Mouse (Mus musculus): ENCODE measurements around the gene C2. TPM values are rescaled to one million over a fixed set of nuclear protein-coding genes. Genes with fewer than 3 reads are reported as not detected.
A peak's percentile ranks its signal among the peaks of the same experiment; 100 is the strongest.
"Not testable (repeated sequence)": the region's sequence is repeated elsewhere in the genome, so short reads cannot be mapped to it uniquely, and the experiment has no call there.

C2 gene
- polyA plus RNA-seq, 1 experiment = 10.8 TPM

GRCm38 (mm10) chr17:34837464-34838324 lies 60.4 kb downstream of the C2 start:
- no peak for TF ChIP-seq EP300 (IDR thresholded peaks at IDR 0.05; ENCODE audit: insufficient read depth, low read depth, low read length)
- peak overlapping the region; percentile 74 for H3K4me3 ChIP-seq (ENCODE audit: low read depth, low read length)
- no peaks in the 10 kb centered on the region for H3K27me3 ChIP-seq (ENCODE audit: control insufficient read depth, insufficient read depth, low read length, poor library complexity, severe bottlenecking)
- H3K36me3 ChIP-seq (ENCODE audit: control insufficient read depth, insufficient read depth, low read length, poor library complexity, severe bottlenecking) = peaks cover 3% of the 10 kb centered on the region; the same call in 1 of the 2 replicates
- H3K9me3 ChIP-seq (replicated peaks; ENCODE audit: control insufficient read depth, insufficient read depth, low read length, poor library complexity, severe bottlenecking) = no peaks in the 10 kb centered on the region
- peak overlapping the region; percentile 41 for H3K9ac ChIP-seq (ENCODE audit: low read depth, poor library complexity, severe bottlenecking)
- H3K27ac ChIP-seq (ENCODE audit: insufficient read depth, low read length) = no peak overlapping the region
- H3K4me1 ChIP-seq (ENCODE audit: control insufficient read depth, insufficient read depth, low read length) = no peaks in the 10 kb centered on the region

- Histone ChIP-seq H3K9ac (ENCODE audit: low read depth, poor library complexity, severe bottlenecking) (peak within 1 kb of the TSS; percentile 41), H3K27me3 (ENCODE audit: control insufficient read depth, insufficient read depth, low read length, poor library complexity, severe bottlenecking) (no peaks in the 10 kb centered on the region), H3K36me3 (ENCODE audit: control insufficient read depth, insufficient read depth, low read length, poor library complexity, severe bottlenecking) (peaks cover 3% of the 10 kb centered on the region; the same call in 1 of the 2 replicates), H3K9me3 (replicated peaks; ENCODE audit: control insufficient read depth, insufficient read depth, low read length, poor library complexity, severe bottlenecking) (no peaks in the 10 kb centered on the region), H3K4me3 (ENCODE audit: low read depth, low read length) (peak within 1 kb of the TSS; percentile 89), H3K27ac (ENCODE audit: insufficient read depth, low read length) (no peak within 1 kb of the TSS), H3K4me1 (ENCODE audit: control insufficient read depth, insufficient read depth, low read length) (no peaks in the 10 kb centered on the region)
- peak; percentile 34 for TF ChIP-seq POLR2A (IDR thresholded peaks at IDR 0.05; ENCODE audit: insufficient read depth, low read length)
- TF ChIP-seq CTCF (IDR thresholded peaks at IDR 0.05; ENCODE audit: low read depth, low read length) = no peak
These were observed 61.2 kb downstream of the C2 start, which contains the start of the genes Stk19 and Dxo for GRCm38 (mm10) chr17:34836856-34837221. Gene Stk19 (minus strand): TSS chr17:34836945. Gene Dxo (plus strand): TSS chr17:34837019.

GRCm38 (mm10) chr17:34836155-34836855 lies 61.8 kb downstream of the C2 start:
- H3K9ac ChIP-seq (ENCODE audit: low read depth, poor library complexity, severe bottlenecking) = peak overlapping the region; percentile 41
- peak overlapping the region; percentile 89 for H3K4me3 ChIP-seq (ENCODE audit: low read depth, low read length)
- H3K36me3 ChIP-seq (ENCODE audit: control insufficient read depth, insufficient read depth, low read length, poor library complexity, severe bottlenecking) = peaks cover 5% of the 10 kb centered on the region
- no peaks in the 10 kb centered on the region for H3K27me3 ChIP-seq (ENCODE audit: control insufficient read depth, insufficient read depth, low read length, poor library complexity, severe bottlenecking)
- TF ChIP-seq CTCF (IDR thresholded peaks at IDR 0.05; ENCODE audit: low read depth, low read length) = no peak
- no peak for TF ChIP-seq EP300 (IDR thresholded peaks at IDR 0.05; ENCODE audit: insufficient read depth, low read depth, low read length)
- no peak for TF ChIP-seq POLR2A (IDR thresholded peaks at IDR 0.05; ENCODE audit: insufficient read depth, low read length)
- peaks cover 1% of the 10 kb centered on the region; the same call in 1 of the 2 replicates for H3K9me3 ChIP-seq (replicated peaks; ENCODE audit: control insufficient read depth, insufficient read depth, low read length, poor library complexity, severe bottlenecking)
- no peak overlapping the region for H3K27ac ChIP-seq (ENCODE audit: insufficient read depth, low read length)
- H3K4me1 ChIP-seq (ENCODE audit: control insufficient read depth, insufficient read depth, low read length) = no peaks in the 10 kb centered on the region

GRCm38 (mm10) chr17:34830776-34831175 lies 67.3 kb downstream of the C2 start:
- not testable (repeated sequence) for H3K4me3 ChIP-seq (ENCODE audit: low read depth, low read length); H3K4me1 ChIP-seq (ENCODE audit: control insufficient read depth, insufficient read depth, low read length); H3K27me3 ChIP-seq (ENCODE audit: control insufficient read depth, insufficient read depth, low read length, poor library complexity, severe bottlenecking); H3K27ac ChIP-seq (ENCODE audit: insufficient read depth, low read length); H3K9ac ChIP-seq (ENCODE audit: low read depth, poor library complexity, severe bottlenecking)
- Histone ChIP-seq H3K9me3 (replicated peaks; ENCODE audit: control insufficient read depth, insufficient read depth, low read length, poor library complexity, severe bottlenecking) (peaks cover 18% of the 10 kb centered on the region), H3K36me3 (ENCODE audit: control insufficient read depth, insufficient read depth, low read length, poor library complexity, severe bottlenecking) (peaks cover 19% of the 10 kb centered on the region)

- Histone ChIP-seq H3K4me3 (ENCODE audit: low read depth, low read length) (no peak overlapping the region), H3K27me3 (ENCODE audit: control insufficient read depth, insufficient read depth, low read length, poor library complexity, severe bottlenecking) (no peaks in the 10 kb centered on the region), H3K36me3 (ENCODE audit: control insufficient read depth, insufficient read depth, low read length, poor library complexity, severe bottlenecking) (no peaks in the 10 kb centered on the region), H3K9me3 (replicated peaks; ENCODE audit: control insufficient read depth, insufficient read depth, low read length, poor library complexity, severe bottlenecking) (no peaks in the 10 kb centered on the region), H3K27ac (ENCODE audit: insufficient read depth, low read length) (no peak overlapping the region), H3K9ac (ENCODE audit: low read depth, poor library complexity, severe bottlenecking) (no peak overlapping the region), H3K4me1 (ENCODE audit: control insufficient read depth, insufficient read depth, low read length) (no peaks in the 10 kb centered on the region)
- TF ChIP-seq POLR2A (IDR thresholded peaks at IDR 0.05; ENCODE audit: insufficient read depth, low read length) (no peak), EP300 (IDR thresholded peaks at IDR 0.05; ENCODE audit: insufficient read depth, low read depth, low read length) (no peak), CTCF (IDR thresholded peaks at IDR 0.05; ENCODE audit: low read depth, low read length) (no peak)
These were observed 83.2 kb downstream of the C2 start for GRCm38 (mm10) chr17:34814818-34815370.

- not testable (repeated sequence) for H3K4me1 ChIP-seq (ENCODE audit: control insufficient read depth, insufficient read depth, low read length); H3K36me3 ChIP-seq (ENCODE audit: control insufficient read depth, insufficient read depth, low read length, poor library complexity, severe bottlenecking); H3K27me3 ChIP-seq (ENCODE audit: control insufficient read depth, insufficient read depth, low read length, poor library complexity, severe bottlenecking); H3K9me3 ChIP-seq (replicated peaks; ENCODE audit: control insufficient read depth, insufficient read depth, low read length, poor library complexity, severe bottlenecking); H3K27ac ChIP-seq (ENCODE audit: insufficient read depth, low read length); H3K4me3 ChIP-seq (ENCODE audit: low read depth, low read length); H3K9ac ChIP-seq (ENCODE audit: low read depth, poor library complexity, severe bottlenecking)
- TF ChIP-seq CTCF (IDR thresholded peaks at IDR 0.05; ENCODE audit: low read depth, low read length) = peak; percentile 75
These were observed 84.3 kb downstream of the C2 start for GRCm38 (mm10) chr17:34813747-34814146.

Other genes starting within 250 kb of the C2 start
- gene Tnxb, start 227.7 kb downstream of the C2 start, polyA plus RNA-seq (2011; ENCODE audit: insufficient read depth, insufficient read length, low read depth, missing spikeins) = 0.13 and 0.15 TPM in 2 replicates
- 0.12 and 0.23 TPM in 2 replicates for gene C4b, start 154.4 kb downstream of the C2 start, polyA plus RNA-seq (2011; ENCODE audit: insufficient read depth, insufficient read length, low read depth, missing spikeins)
- gene Cyp21a1, start 93.7 kb downstream of the C2 start, polyA plus RNA-seq (2011; ENCODE audit: insufficient read depth, insufficient read length, low read depth, missing spikeins) = not detected in 2 replicates
- gene Stk19, start 61.3 kb downstream of the C2 start, polyA plus RNA-seq (2011; ENCODE audit: insufficient read depth, insufficient read length, low read depth, missing spikeins) = 18.7 and 25.8 TPM in 2 replicates
- 22.6 and 24.5 TPM in 2 replicates for gene Dxo, start 61.2 kb downstream of the C2 start, polyA plus RNA-seq (2011; ENCODE audit: insufficient read depth, insufficient read length, low read depth, missing spikeins)
- gene Skiv2l, start 48.1 kb downstream of the C2 start, polyA plus RNA-seq (2011; ENCODE audit: insufficient read depth, insufficient read length, low read depth, missing spikeins) = 12.7 and 13.1 TPM in 2 replicates
- 53.0 and 63.6 TPM in 2 replicates for gene Nelfe, start 47.9 kb downstream of the C2 start, polyA plus RNA-seq (2011; ENCODE audit: insufficient read depth, insufficient read length, low read depth, missing spikeins)
- gene Cfb, start 35.7 kb downstream of the C2 start, polyA plus RNA-seq (2011; ENCODE audit: insufficient read depth, insufficient read length, low read depth, missing spikeins) = not detected in 2 replicates
- gene Zbtb12, start 18.8 kb downstream of the C2 start, polyA plus RNA-seq (2011; ENCODE audit: insufficient read depth, insufficient read length, low read depth, missing spikeins) = 22.8 and 24.7 TPM in 2 replicates
- gene Gm20547, start 16.2 kb downstream of the C2 start, polyA plus RNA-seq (2011; ENCODE audit: insufficient read depth, insufficient read length, low read depth, missing spikeins) = 0.41 TPM in 1 of 2 replicates, not detected in the other
- 60.9 and 75.4 TPM in 2 replicates for gene Ehmt2, start 204 bp upstream of the C2 start, polyA plus RNA-seq (2011; ENCODE audit: insufficient read depth, insufficient read length, low read depth, missing spikeins)
- gene Slc44a4, start 16.2 kb upstream of the C2 start, polyA plus RNA-seq (2011; ENCODE audit: insufficient read depth, insufficient read length, low read depth, missing spikeins) = 5.3 and 5.8 TPM in 2 replicates
- gene Neu1, start 33.0 kb upstream of the C2 start, polyA plus RNA-seq (2011; ENCODE audit: insufficient read depth, insufficient read length, low read depth, missing spikeins) = 13.6 and 15.1 TPM in 2 replicates
- 2.6 and 3.0 TPM in 2 replicates for gene Hspa1b, start 61.0 kb upstream of the C2 start, polyA plus RNA-seq (2011; ENCODE audit: insufficient read depth, insufficient read length, low read depth, missing spikeins)
- not detected in 2 replicates for gene Gm20481, start 71.6 kb upstream of the C2 start, polyA plus RNA-seq (2011; ENCODE audit: insufficient read depth, insufficient read length, low read depth, missing spikeins)
- gene Hspa1a, start 73.9 kb upstream of the C2 start, polyA plus RNA-seq (2011; ENCODE audit: insufficient read depth, insufficient read length, low read depth, missing spikeins) = 1.9 and 2.5 TPM in 2 replicates
- 0.25 TPM in 1 of 2 replicates, not detected in the other for gene Hspa1l, start 74.4 kb upstream of the C2 start, polyA plus RNA-seq (2011; ENCODE audit: insufficient read depth, insufficient read length, low read depth, missing spikeins)
- gene Lsm2, start 83.6 kb upstream of the C2 start, polyA plus RNA-seq (2011; ENCODE audit: insufficient read depth, insufficient read length, low read depth, missing spikeins) = 163 and 166 TPM in 2 replicates
- 108 and 123 TPM in 2 replicates for gene Vars, start 102.7 kb upstream of the C2 start, polyA plus RNA-seq (2011; ENCODE audit: insufficient read depth, insufficient read length, low read depth, missing spikeins)
- 0.30 and 0.33 TPM in 2 replicates for gene Vwa7, start 118.3 kb upstream of the C2 start, polyA plus RNA-seq (2011; ENCODE audit: insufficient read depth, insufficient read length, low read depth, missing spikeins)
- gene Sapcd1, start 129.8 kb upstream of the C2 start, polyA plus RNA-seq (2011; ENCODE audit: insufficient read depth, insufficient read length, low read depth, missing spikeins) = 1.7 and 3.9 TPM in 2 replicates
- gene Msh5, start 148.5 kb upstream of the C2 start, polyA plus RNA-seq (2011; ENCODE audit: insufficient read depth, insufficient read length, low read depth, missing spikeins) = 6.7 and 7.4 TPM in 2 replicates
- gene Clic1, start 151.7 kb upstream of the C2 start, polyA plus RNA-seq (2011; ENCODE audit: insufficient read depth, insufficient read length, low read depth, missing spikeins) = 173 and 182 TPM in 2 replicates
- 92.5 and 101 TPM in 2 replicates for gene Ddah2, start 160.8 kb upstream of the C2 start, polyA plus RNA-seq (2011; ENCODE audit: insufficient read depth, insufficient read length, low read depth, missing spikeins)
- 3.7 and 4.0 TPM in 2 replicates for gene Ly6g6c, start 167.1 kb upstream of the C2 start, polyA plus RNA-seq (2011; ENCODE audit: insufficient read depth, insufficient read length, low read depth, missing spikeins)
- 2.8 and 3.3 TPM in 2 replicates for gene Mpig6b, start 167.9 kb upstream of the C2 start, polyA plus RNA-seq (2011; ENCODE audit: insufficient read depth, insufficient read length, low read depth, missing spikeins)
- 27.5 and 31.2 TPM in 2 replicates for gene Ly6g6e, start 178.6 kb upstream of the C2 start, polyA plus RNA-seq (2011; ENCODE audit: insufficient read depth, insufficient read length, low read depth, missing spikeins)
- gene Ly6g6d, start 179.8 kb upstream of the C2 start, polyA plus RNA-seq (2011; ENCODE audit: insufficient read depth, insufficient read length, low read depth, missing spikeins) = 1.3 and 1.9 TPM in 2 replicates
- not detected in 2 replicates for gene Ly6g6f, start 187.3 kb upstream of the C2 start, polyA plus RNA-seq (2011; ENCODE audit: insufficient read depth, insufficient read length, low read depth, missing spikeins)
- 12.7 and 15.6 TPM in 2 replicates for gene Abhd16a, start 191.0 kb upstream of the C2 start, polyA plus RNA-seq (2011; ENCODE audit: insufficient read depth, insufficient read length, low read depth, missing spikeins)
- not detected in 2 replicates for gene Ly6g5c, start 210.0 kb upstream of the C2 start, polyA plus RNA-seq (2011; ENCODE audit: insufficient read depth, insufficient read length, low read depth, missing spikeins)
- not detected in 2 replicates for gene Ly6g5b, start 217.2 kb upstream of the C2 start, polyA plus RNA-seq (2011; ENCODE audit: insufficient read depth, insufficient read length, low read depth, missing spikeins)
- gene Gpank1, start 223.2 kb upstream of the C2 start, polyA plus RNA-seq (2011; ENCODE audit: insufficient read depth, insufficient read length, low read depth, missing spikeins) = 18.9 and 19.1 TPM in 2 replicates
- 146 and 173 TPM in 2 replicates for gene Csnk2b, start 223.8 kb upstream of the C2 start, polyA plus RNA-seq (2011; ENCODE audit: insufficient read depth, insufficient read length, low read depth, missing spikeins)
- gene D17H6S53E, start 228.1 kb upstream of the C2 start, polyA plus RNA-seq (2011; ENCODE audit: insufficient read depth, insufficient read length, low read depth, missing spikeins) = 4.3 and 8.1 TPM in 2 replicates
- not detected in 2 replicates for gene Apom, start 233.8 kb upstream of the C2 start, polyA plus RNA-seq (2011; ENCODE audit: insufficient read depth, insufficient read length, low read depth, missing spikeins)
- gene Bag6, start 236.9 kb upstream of the C2 start, polyA plus RNA-seq (2011; ENCODE audit: insufficient read depth, insufficient read length, low read depth, missing spikeins) = 231 and 262 TPM in 2 replicates

All from ES-Bruce4 (cell line).